Mouse (Mus musculus) macrophage (primary cell): ENCODE measurements at regions not wholly inside any gene's neighbourhood (a gene's known extent, or its start where the extent isn't known, plus 50 kb on each side); places are given as distances from the start of the nearest gene placed in this dataset.
A peak's percentile ranks its signal among the peaks of the same experiment; 100 is the strongest.

ENCODE experiments used
- H3K27ac ChIP-seq: fragments of 350-480 bp; formaldehyde crosslinking; 2 replicates; pipeline ENCODE4 v1.9.0; 2021
- H3K36me3 ChIP-seq: fragments of 350-480 bp; formaldehyde crosslinking; 2 replicates; pipeline ENCODE4 v1.9.0; 2021; ENCODE audit errors: inconsistent target
- H3K4me3 ChIP-seq: fragments of 350-480 bp; formaldehyde crosslinking; 2 replicates; pipeline ENCODE4 v1.9.0; 2021; ENCODE audit errors: inconsistent target
- H3K79me2 ChIP-seq: fragments of 350-480 bp; formaldehyde crosslinking; 2 replicates; pipeline ENCODE4 v1.9.0; 2021; ENCODE audit errors: inconsistent target
- WGBS: methylation state at CpG from one replicate; pipeline ENCODE4 v1.1.7; 2026; ENCODE audit warnings: inconsistent platforms; ENCODE audit not compliant: missing documents; 5-methylcytosine and 5-hydroxymethylcytosine counted together

GRCm38 (mm10) chrX:13224902-13225301, 55.9 kb upstream of the Ddx3x start:
- no peak overlapping the region for H3K27ac ChIP-seq
- WGBS: 11% methylated on average over 3 of the region's 3 CpGs
- H3K79me2 ChIP-seq: no peaks in the 10 kb centered on the region
- no peaks in the 10 kb centered on the region for H3K36me3 ChIP-seq
- no peak overlapping the region for H3K4me3 ChIP-seq

GRCm38 (mm10) chrX:13226429-13226828, 54.3 kb upstream of the Ddx3x start:
- no peak overlapping the region for H3K4me3 ChIP-seq
- no peaks in the 10 kb centered on the region for H3K36me3 ChIP-seq
- H3K27ac ChIP-seq: no peak overlapping the region
- WGBS: 86% methylated on average over 3 of the region's 3 CpGs
- H3K79me2 ChIP-seq: no peaks in the 10 kb centered on the region

- H3K4me3 ChIP-seq: peak overlapping the region; percentile 41
- no peaks in the 10 kb centered on the region for H3K79me2 ChIP-seq
- 21% methylated on average over 8 of the region's 8 CpGs for WGBS
- peak overlapping the region; percentile 42 for H3K27ac ChIP-seq
- H3K36me3 ChIP-seq: no peaks in the 10 kb centered on the region
Measured at GRCm38 (mm10) chrX:13229891-13230614, 50.7 kb upstream of the Ddx3x start.

GRCm38 (mm10) chrX:13230615-13231179, 50.1 kb upstream of the Ddx3x start:
- H3K79me2 ChIP-seq: no peaks in the 10 kb centered on the region
- H3K36me3 ChIP-seq: no peaks in the 10 kb centered on the region
- 19% methylated on average over 15 of the region's 17 CpGs for WGBS

More at GRCm38 (mm10) chrX:13230615-13231179, 50.1 kb upstream of the Ddx3x start:
- Histone ChIP-seq H3K27ac (peak overlapping the region; percentile 42), H3K4me3 (peak overlapping the region; percentile 41)
